Mouse (Mus musculus): ENCODE measurements around the gene Tspan31.
"Not testable (repeated sequence)": the region's sequence is repeated elsewhere in the genome, so short reads cannot be mapped to it uniquely, and the experiment has no call there.

Tspan31 gene

DNA sequence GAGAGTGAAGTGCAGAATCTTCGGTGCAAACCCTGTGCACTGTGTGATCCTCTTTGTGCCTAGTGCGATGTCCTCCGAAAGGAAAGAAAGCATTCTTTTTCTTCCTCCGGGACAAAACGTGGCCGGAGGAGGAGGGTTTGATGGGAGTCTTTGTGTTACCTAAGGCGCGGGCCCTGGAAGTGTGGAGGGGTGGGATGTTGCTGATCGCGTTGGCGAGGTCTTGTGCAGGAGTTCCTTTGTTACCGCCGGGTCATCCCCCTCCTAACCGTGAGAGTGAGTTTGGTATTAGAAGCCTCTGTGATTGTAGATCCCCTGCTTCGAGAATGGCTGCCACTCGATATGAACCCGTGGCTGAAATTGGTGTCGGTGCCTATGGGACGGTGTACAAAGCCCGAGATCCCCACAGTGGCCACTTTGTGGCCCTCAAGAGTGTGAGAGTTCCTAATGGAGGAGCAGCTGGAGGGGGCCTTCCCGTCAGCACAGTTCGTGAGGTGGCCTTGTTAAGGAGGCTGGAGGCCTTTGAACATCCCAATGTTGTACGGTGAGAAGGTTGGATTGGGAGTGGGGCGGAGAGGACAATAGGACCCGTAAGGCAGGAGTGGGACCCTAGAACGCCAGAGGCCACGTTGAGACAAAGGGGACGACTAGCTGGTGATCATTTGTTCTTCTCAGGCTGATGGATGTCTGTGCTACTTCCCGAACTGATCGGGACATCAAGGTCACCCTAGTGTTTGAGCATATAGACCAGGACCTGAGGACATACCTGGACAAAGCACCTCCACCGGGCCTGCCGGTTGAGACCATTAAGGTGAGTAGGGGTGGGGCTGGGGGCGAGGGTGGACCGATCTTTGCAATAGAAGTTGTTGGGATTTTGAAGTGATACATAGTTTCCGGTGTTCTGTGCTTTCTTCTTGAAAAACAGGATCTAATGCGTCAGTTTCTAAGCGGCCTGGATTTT, 5.9 kb downstream of the Tspan31 start:
- DNase-seq (ENCODE audit: low spot score): peak; percentile 46

DNA sequence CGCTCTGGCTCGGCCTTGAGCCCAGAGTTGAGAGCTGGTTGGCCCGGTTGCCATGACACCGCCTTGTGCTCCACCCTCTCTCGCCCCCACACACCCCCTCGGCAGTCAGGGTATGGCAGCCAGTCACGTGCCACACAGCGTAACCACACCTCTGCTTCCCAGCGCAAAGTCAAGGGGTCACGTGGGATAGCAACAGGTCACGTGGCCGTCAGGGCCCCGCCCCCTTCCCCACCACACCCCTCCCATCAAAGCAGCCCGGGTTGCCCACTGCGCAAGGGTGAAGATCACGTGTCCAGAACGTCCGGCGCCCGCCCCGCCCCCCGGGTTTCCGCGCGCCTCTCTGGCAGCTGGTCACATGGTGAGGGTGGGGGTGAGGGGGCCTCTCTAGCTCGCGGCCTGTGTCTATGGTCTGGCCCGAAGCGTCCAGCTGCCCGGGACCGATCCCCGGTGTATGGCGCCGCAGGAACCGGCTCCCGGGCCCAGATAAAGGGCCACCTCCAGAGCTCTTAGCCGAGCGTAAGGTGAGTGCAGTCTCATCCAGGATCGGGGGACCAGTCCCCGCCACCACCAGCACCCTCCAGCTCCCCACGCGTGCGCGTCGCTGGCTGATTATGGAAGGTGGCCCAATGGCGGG, 6.7 kb downstream of the Tspan31 start, which contains the start of gene Cdk4:
Gene Cdk4 (plus strand): TSS at position 296 of the 634 bp plus-strand sequence.
- DNase-seq (ENCODE audit: low spot score): peak; percentile 99

DNA sequence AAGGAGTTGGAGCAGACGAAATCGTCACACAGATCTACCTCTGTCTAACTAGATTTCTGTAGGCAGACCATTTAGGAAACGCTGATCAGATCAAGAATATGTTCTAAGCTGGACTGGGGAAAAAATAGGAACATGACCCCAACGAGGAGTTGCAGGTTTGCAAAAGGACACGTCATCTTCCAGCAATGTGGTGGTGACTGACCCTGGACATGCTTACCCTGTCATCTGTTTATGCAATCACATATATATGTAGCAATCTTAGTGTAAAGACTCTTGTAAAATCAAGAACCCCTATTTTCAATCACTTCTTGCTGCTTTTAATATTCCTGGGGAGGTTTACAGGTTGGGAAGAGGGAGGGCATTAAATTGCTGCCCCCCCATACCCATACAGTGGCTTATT, 7.6 kb downstream of the Tspan31 start:
- DNase-seq (ENCODE audit: low spot score): no peak

DNA sequence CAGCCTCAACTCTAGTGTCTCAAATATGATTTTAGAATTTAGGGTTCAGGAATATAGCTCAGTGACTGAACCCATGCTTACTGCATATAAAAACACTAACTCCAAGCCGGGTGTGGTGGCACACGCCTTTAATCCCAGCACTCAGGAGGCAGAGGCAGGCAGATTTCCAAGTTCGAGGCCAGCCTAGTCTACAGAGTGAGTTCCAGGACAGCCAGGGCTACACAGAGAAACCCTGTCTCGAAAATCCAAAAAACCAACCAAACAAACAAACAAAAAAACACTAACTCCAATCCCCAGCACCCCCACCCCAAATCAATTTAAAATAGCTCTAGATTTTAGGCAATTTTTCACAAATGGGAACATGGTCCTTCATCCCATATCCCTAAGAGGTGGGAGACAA, 8.0 kb downstream of the Tspan31 start:
- DNase-seq (ENCODE audit: low spot score): not testable (repeated sequence)

DNA sequence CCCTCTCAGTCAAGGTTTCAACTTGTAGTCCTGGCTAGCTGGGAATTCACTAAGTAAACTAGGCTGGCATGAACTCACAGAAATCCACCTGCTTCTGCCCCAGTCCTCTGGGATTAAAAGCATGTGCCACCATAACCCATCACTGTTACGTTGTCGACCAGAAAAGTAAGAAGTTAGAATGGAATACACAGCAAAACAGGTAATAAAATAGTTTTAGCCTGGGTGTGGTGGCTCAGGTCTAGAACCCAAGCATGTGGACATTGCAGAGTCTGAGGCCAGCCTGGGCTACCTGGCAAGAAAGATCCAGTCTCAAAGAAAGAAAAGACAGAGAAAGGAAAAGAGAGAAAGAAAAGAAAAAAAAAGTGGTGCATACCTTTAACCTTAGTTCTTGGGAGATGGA, 8.6 kb downstream of the Tspan31 start:
- DNase-seq (ENCODE audit: low spot score): no peak

DNA sequence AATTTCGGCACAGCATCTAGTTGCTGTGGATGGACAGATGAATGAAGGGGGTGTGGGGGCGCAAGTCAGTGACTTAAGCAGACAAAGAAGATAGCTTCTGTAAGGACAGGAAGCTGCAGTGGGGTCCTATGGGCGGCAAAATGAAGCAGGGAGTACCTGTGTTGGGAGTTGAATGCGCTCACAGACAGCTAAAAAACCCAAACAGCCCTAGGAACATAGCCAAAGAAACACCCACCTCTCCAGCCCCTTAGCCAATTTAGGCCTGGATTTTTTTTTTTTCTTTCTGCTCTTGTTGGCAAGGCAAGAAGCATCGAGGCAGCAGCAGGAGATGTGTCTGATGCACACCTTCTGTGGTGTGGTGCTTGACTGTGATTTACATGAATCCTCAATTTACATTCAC, 9.0 kb downstream of the Tspan31 start:
- DNase-seq (ENCODE audit: low spot score): no peak

DNA sequence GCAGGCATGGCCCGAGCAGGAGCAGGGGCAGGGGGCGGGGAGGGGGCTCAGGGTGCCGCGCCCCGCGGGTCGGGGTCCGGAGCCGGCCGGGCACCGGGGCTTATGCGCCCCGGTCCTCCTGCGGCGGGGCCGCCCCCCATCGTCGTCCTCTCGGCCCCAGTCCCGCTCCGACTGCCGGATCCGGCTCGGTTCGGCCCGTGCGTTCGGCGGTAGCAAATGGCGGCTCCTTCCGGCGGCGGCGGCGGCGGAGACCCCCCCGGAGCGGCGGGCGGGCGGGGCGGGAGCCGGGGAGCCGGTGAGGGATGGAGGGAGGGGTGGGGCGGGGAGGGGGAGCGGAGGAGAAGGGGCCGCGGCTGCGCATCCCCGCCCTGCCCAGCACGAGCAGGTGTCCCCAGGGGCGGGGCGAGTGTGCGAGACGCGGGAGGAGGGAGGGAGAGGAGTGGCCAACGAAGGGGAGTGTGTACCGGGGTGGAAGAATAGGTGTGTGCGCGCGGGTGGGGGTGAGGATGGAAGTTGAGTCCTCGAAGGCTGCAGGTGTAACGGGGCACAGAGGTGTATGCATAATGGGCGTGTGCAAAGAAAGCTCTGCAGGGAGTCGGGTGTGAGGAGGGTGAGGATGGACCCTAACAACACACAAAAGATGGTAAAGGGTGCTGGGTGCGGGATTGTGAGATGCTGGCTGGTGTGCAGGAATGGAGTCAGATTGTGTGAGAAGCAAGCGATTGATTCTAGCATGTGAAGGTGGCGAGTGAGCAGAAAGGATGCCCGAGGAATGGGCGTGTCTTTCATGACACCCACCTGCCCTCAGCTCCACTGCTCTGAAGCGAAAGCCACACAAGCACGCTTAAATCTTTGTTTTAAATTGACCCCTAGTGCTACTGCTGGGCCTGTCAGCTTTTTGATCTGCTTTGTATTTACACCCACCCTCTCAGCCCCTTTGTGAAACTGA, 9.8 kb downstream of the Tspan31 start, which contains the start of gene March9:
Gene March9 (minus strand): TSS at position 217 of the 949 bp plus-strand sequence.
- DNase-seq (ENCODE audit: low spot score): peak; percentile 81

DNA sequence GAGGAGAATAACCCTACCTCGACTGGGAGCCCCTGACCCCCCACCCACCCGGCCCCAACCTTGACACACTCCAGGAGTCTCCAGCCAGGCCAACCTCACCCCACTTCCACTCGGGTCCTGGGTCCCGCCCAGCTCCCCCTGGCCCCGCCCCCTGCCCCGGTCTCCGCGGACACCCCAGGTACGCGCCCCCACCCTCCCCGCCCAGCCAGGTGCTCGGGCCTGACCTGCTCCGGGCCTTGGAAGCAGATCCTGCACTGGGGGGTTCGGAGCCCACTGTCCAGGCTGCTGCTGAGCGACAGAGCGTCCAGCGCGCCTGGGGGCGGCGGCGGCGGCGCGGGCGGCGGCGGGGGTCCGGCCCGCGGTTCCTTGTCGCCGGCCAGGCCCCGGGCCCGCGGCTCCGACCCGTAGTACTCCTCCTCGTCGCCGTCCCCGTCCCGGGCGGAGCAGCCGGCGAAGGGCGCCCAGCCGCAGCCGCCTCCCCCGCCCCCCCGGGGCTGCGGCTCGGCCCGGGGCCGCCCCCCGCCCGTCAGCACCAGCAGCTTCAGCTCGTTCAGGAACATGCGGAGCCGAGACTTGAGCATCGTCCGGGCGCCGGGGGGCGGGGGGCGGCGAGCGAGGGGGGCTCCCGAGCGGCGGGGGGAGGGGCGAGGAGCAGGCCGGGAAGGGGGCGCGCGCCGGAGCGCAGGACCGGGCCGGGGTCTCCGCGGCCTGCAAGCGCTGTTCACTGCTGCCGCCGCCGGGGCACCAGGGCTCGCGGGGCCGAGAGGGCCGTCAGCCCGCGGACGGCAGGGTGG, 10.7 kb downstream of the Tspan31 start:
- peak; percentile 40 for DNase-seq (ENCODE audit: low spot score)

DNA sequence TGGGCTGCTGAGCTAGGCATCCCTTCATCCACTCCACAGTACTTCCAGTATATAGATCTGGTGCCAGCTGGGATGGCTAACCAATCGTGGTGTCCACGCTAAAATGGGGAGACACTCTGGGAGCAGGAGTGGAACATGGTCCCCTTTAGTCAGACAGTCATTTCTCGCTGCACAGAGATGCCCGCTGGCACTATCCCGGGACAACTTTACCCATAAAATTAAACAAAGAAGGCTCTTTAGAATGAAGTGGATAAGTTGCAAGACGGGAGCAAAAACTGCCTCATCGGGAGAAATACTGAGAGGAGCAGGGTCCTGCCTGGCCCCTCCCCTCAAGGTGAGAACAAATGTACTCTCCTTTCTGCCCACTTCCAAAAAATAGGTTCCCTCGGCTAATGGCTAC, 11.4 kb downstream of the Tspan31 start:
- no peak for DNase-seq (ENCODE audit: low spot score)

DNA sequence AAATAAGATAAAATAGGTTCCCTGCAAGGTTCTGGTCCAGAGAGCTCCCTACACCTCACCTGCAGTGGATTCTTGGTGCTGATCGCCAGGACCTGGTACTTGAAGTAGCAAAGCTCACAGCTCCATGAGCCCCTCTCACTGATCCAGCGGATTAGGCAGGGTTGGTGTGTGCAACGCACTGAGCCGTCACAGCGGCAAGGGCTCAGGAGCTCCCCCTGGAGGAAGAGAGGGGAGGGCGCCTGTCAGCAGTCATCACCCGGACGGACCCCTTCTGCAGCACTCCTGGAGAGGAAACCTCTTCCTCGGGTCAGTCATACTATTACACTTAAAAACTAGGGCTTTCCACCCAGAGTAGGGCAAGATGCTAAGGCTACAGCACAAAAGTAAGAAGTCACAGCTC, 11.9 kb downstream of the Tspan31 start:
- DNase-seq (ENCODE audit: low spot score): peak; percentile 92

DNA sequence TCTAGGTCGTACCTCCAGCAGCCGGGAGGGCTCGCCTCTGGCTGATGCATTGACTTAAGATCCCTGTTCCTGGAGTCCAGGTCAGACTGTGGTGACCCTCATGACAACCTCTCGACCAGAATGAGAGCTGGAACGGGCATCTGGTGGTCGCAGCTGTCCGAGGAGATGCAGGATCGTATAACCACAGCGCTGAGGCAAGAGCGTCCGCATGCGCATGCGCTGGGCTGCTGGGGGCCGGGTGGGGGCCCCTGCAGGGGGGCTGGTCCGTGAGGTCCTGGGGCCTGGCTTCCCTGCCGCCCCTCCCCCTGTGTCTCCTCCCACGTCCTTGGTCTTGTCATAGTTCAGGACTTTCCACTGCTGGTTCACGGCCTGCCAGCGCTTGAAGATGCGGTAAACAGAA, 13.6 kb downstream of the Tspan31 start:
- DNase-seq (ENCODE audit: low spot score): no peak

DNA sequence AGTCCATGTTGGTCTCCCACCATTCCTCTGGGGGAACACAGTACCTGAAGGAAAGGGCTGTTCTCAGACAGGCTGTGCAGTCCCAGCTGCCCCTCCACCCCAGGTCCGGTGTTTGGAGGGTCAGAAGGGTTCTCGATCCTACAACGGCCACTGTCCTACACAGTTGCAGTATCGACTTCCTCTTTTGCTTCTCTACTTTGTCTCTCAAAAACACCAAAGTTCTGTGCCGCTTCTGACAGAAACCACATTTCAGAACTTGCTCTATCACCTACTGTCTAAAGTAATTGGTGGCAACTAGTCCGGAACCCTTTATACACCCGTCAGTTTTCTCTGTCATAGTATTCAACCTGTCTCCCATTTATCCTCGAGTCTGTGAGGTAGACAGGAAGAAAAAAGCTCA, 14.7 kb downstream of the Tspan31 start:
- no peak for DNase-seq (ENCODE audit: low spot score)

DNA sequence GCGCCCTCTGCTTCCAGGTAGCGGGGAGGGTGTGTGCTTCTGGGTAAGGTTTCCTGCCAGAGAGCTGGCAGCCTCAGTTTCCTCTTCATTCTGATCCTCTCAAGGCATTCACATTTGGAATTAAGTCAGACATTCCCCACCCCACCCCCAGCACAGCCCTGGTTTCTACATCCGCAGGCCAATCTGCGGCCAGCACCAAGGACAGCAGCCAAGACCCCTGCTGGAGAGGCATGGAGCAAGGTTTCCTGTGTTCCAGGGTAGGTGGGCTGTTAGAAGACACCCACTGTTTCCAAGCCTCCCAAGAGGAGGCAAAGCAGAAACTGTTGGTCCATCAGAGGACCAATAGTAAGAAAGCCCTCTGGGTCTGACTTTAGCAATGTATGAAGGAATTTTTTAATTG, 15.4 kb downstream of the Tspan31 start:
- no peak for DNase-seq (ENCODE audit: low spot score)

DNA sequence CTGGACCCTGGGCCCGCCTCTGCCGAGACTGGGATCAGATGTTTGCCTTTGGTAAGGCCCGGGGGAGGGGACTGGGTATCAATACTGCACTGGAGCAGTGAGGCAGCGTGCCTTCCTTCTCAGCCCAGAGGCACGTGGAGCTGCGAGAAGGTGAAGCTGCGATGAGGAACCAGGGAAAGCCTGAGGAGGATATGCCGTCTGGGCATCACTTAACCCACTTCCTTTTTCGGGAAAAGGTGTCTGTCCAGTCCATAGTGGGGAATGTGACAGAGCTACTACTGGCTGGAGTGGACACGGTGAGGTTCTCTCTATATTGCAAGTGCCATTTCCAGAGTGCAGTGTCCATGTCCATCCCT, 20.0 kb downstream of the Tspan31 start:
- no peak for DNase-seq (ENCODE audit: low spot score)

DNA sequence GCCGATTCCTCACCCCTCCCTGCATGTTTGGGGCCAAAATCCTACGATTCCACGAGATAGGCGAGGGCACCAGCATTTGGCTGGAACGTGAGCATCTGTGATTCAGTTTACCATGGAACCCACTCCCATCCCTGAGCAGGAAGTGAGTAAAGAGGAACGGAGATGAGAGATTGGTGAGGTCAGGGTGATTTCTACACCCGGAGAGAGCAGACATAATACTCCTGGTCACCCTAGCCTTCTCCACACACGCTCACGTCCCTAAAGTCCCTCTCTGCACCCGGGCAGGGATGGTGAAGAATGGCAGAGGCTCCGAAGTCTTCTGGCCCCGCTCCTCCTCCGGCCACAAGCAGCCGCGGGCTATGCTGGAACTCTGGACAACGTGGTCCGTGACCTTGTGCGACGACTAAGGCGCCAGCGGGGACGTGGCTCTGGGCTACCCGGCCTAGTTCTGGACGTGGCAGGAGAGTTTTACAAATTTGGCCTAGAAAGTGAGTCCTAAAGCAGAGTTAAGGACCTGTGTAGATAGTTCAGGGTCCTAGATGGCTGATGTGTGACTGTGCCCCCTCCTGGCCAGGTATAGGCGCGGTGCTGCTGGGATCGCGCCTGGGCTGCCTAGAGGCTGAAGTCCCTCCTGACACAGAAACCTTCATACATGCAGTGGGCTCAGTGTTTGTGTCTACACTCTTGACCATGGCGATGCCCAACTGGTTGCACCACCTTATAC, 20.5 kb downstream of the Tspan31 start:
- peak; percentile 14 for DNase-seq (ENCODE audit: low spot score)

DNA sequence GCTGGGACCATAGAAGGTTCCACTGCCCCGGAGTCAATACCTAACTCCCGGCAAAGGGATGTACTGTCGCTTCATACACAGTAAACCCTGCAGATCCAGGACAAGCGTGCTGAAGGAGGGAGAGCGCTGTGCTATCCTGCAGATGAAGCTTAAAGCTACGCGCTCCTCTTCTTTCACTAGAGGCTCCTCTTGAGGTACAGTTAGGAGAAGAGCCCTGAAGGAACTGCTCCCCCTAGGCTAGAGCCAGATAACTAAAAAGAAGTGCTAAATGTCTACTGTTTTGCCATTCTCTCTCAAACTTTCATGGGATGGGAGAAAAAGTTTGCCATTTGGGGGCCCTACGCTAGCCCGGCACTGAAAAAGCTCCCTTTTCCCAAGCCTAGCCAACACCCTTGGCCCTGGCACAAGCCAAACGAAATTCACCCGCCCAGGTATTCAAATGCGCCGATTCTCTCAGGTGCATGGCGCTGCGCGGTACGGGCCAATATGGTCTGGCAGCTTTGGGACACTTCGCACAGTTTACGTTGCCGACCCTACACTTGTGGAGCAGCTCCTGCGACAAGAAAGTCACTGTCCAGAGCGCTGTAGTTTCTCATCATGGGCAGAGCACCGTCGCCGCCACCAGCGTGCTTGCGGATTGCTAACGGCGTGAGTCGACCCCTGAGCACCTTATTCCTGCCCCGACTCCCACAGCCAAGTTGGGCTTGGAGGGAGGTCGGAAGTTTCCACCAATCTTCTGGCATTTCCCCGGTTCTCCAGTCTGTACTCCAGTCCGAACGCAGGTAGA, 21.3 kb downstream of the Tspan31 start:
- peak; percentile 18 for DNase-seq (ENCODE audit: low spot score)

DNA sequence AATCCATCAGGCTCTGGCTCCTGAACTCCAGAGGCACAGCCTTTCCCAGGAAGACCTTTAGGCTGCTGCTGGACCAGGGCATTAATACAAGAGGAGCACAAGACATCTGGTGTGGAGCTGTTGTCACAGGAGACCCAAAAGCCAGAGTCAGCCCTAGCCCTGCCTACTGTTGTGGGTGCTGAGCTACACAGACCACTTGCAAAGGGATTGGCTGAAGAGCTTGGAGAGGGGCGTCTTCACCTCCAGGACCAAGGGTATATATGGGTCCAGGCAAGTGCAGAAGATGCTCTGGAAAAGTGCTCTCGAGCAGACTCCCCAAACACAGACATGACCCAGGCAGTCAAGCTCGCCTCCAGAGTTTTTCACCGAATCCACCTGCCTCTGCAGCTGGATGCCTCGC, 22.1 kb downstream of the Tspan31 start, which contains the start of gene Cyp27b1:
Gene Cyp27b1 (plus strand): TSS at position 297 of the 400 bp plus-strand sequence.
- no peak for DNase-seq (ENCODE audit: low spot score)

DNA sequence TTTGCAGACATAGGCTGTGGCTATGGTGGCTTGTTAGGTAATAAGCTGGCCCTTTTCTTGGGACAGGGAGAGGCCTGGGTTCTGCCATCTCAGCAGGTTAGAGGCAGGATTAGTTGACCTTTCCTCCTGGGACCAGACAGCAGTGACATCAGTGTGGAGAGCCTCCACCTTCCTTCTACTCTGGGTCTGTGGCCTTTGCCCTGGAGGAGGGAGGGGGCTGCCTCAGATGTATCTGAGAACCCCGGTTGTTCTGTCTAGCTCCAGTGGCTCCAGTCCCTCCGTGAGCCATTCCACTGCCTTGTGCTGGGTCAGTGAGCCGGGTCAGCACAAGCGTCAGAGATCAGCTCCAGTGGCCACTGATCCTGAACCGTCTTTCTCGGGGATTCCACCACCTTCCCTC, 26.9 kb downstream of the Tspan31 start:
- no peak for DNase-seq (ENCODE audit: low spot score)

DNA sequence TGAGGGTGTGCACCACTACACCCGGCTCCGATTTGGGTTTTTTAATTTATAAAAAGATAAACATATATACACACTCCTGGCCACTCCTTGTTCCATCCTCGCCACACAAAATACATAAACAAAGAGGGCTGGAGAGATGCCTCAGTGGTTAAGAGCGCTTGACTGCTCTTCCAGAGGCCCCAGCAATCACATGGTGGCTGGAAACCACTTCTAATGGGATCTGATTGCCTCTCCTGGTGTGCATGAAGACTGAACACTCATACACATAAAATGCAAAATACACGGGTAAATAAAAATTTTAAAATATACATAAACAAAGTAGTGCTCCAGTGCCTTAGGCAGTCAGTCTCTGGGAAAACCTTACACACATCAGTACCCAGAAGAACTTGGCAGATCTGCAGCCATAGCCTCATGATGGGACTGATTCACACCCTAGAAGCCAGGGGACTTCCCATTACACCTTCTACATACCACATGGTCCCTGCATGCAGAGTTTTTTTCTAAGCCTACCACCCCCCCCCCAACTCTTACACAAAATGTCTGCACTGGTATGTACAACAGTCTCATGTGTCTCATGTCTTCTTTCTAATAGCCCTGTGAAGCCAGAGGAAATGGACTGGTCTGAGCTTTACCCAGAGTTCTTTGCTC, 27.5 kb downstream of the Tspan31 start:
- no peak for DNase-seq (ENCODE audit: low spot score)
